Mouse (Mus musculus) layer of hippocampus, postnatal 25 days (tissue): ENCODE results near the gene Slc12a5. TPM values are rescaled to one million over a fixed set of nuclear protein-coding genes. Genes with fewer than 3 reads are reported as not detected.
A peak's percentile ranks its signal among the peaks of the same experiment; 100 is the strongest.

Source experiments
- DNase-seq, 2 experiments: peaks; one replicate each; pipeline ENCODE4 v3.0.0; 2022; ENCODE audit warnings: mixed read lengths in 2 of 2, low spot score in 1 of 2; ENCODE audit errors: extremely low spot score in 1 of 2
- total RNA-seq, 2 experiments: library from RNA; stranded (reverse); gene quantifications; 2 replicates each; pipeline ENCODE4 v1.2.3; 2021

Gene Slc12a5
- total RNA-seq, 2 experiments from 2014 or later, result 366 to 382 TPM

DNA sequence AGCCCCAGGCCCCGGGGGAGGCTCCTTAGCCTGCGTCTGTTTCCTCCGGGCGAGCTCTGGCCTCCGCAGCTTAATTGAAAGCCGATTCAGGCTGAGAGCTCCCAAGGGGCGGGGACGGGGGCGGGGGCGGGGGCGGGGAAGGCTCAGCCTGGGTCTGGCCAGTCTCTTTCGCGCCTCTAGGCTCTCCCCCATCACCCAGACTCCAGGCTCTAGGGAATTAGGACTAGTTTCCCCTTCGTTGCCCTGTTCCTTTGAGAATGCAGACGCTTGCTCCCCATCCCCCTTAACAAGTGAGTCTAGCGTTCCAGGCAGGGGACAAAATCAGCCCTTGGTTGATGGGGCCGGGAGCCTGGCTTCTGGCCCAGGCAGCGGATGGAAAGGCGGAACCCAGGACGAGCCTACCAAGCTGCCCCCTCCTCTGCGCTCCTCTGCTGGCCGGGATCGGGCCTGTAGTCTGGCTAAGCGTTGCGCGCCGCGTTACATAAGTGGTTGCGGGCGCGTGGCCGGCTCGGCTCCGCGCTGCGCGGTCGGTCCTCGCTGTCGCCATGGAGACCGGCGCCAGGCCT, 10.1 kb downstream of the Slc12a5 start:
- DNase-seq, result peak; percentile 59 to 67

DNA sequence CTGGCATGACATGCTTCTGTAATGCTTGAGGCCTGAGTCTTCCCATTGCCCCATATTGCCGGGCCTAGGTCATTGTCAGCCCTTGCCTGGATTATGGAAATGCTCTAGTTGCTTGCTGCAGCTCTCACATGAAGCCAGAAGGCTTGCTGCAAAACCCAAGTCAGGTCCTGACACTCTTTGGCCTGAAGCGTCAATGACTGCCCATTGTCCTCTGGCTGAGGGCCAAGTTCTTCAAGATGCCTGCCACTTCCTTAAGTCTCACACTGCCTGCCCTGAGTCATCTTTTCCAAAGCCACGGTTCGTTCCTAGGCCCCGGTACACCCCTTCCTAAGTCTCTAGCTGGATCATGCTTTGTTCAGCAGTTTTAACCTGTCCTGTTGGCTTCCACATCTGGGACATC, 12.0 kb downstream of the Slc12a5 start:
- no peak for DNase-seq

DNA sequence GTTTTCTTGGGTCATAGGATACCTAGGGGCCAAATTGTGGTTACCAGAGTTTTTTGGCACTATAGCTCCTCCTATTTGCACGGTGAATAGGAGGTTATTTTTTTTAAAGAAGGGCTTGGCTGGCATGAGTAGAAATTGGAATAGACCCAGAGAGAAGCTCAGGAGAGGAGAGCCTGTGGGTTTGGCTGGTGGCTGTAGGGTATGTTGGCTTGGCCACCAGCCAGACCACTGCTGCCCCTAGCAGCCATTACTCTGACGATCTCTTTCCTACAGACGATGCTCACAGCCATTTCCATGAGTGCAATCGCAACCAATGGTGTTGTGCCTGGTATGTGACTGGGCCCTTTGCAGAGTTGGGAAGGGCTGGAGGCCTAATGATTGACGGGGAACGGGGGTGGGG, 15.0 kb downstream of the Slc12a5 start:
- DNase-seq, result no peak

DNA sequence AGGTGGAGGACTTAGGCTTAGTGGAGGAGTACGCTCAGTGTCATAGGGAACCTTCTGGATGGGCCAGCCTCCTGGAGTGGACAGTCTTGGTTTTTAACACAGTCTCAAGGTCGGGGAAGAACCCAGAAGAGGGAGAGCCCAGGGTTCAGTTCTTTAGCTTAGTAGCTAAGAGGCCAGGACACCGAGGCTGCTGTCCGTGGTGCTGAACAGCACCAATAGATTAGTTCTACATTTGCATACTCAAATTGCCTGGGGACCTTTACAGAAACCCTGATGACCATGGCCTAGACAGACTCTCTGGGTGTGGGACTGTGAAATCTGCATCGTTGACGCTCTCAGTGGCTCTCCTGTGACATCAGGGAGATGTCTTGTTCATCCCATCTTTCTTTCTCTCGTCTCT, 19.1 kb downstream of the Slc12a5 start:
- DNase-seq, result no peak

DNA sequence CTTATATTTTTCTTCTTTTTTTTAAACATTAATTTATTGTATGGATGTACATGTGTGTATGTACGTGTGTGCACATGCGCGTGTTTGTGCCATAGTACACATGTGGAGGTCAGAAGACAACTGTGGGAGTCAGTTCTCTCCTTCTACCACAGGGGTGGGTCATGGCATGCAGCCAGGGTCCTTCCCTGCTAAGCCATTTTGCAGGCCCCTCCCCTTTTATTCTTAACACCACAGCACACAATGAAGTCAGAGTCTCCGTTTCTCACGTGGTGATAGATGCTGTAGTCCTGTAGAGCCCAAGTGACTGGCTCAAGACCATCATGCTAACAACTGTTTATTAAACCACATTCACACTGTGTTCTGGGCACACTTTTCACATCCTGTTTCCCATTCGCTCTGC, 25.4 kb downstream of the Slc12a5 start:
- DNase-seq, result no peak

DNA sequence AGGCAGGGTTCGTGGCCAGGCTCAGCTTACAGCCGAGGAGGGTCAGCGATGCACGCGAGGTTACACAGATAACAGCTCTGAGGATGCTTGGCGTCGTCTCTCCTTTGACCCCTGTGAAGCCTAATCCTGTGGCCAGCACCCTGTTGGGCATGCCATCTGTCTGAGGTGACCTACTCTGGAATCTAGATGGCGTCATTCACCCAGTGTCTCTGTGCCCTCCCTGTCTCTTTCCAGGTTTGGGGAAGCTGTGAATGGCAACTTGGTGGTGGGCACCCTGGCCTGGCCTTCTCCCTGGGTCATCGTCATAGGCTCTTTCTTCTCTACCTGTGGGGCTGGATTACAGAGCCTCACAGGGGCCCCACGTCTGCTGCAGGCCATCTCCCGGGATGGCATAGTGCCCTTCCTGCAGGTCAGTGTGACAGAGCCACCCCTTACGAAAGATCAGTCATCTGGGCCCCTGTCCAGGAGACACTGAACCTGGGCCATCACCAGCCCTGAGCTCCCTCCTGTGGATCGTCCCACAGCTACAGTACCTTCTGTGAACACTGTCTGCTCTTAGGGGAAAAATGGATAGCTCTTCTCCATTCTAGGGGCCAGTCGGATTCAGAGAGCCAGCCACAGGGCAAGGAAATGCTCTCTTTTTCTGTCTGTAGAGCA, 25.9 kb downstream of the Slc12a5 start:
- no peak for DNase-seq

DNA sequence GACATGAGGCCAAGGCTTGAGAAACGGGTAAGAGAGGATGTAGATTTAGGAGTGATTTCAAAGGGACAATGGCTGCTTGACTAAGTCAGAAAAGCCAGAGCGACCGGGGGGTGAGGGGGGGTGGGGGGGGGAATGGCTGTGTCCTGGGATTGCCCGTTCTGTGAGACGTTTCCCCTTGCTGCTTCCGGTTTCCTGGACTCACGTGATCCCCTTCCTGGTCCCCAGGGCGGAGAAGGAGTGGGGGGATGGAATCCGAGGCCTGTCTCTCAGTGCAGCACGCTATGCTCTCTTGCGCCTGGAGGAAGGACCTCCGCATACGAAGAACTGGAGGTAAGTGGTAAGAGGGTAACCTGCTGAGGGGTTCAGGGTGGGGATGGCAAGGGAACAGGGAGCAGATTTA, 28.2 kb downstream of the Slc12a5 start:
- DNase-seq, result no peak

DNA sequence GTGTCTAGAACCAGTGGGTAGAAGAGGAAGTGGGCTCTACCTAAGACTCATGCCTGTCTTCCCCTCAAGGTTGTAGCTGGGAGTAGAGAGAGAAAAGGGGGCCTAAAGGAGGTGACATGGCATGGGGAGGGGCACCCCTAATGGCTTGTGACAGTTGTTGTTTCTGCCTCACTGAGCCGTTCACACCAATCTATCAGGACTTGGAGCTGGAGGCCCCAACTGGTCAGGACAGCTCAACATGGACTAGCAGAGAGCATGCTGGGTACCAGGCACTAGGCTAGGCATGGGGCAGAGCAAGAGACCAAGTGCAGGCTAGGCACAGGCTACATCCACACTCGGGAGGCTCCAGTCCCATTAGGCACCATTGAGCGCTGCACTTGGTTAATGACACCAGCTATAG, 30.5 kb downstream of the Slc12a5 start:
- DNase-seq, result no peak

DNA sequence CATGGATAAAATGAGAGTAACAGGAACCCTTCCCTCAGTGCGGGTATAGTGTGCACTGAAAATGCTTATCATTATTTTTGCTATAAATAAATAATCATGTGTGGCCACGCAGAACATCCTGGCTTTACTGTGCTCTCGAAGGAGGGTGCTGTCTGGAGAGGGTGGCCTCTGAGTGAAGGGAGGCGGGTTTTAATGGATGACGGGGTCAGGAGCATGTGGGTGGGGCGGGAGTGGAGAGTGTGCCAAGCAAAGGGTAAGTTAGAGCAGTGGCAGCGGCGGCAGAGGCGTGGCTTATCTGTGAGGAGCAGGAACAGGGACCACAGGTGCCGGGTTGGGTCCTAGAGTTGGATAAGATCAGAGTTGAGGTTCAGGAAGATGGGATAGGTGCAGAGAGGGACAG, 31.2 kb downstream of the Slc12a5 start:
- DNase-seq, result no peak

DNA sequence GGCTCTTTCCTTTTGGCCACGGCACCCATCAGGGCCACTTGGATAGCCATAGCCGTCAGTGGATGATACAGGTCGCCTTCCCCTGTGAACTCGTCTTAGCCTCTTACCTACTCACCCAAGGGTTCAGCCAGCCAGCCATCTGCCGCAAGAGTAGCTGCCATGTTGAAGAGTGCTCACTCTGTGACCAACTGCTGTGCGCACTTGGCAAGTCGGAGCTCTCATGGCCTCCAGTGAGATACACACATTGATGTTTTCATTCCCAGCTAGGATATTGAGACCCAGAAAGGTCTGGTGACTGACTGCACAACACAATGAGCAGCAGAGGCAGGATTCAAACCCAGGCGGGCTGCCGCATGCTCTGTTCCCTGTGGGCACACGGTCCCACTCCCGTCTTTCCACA, 33.6 kb downstream of the Slc12a5 start:
- DNase-seq, result no peak

DNA sequence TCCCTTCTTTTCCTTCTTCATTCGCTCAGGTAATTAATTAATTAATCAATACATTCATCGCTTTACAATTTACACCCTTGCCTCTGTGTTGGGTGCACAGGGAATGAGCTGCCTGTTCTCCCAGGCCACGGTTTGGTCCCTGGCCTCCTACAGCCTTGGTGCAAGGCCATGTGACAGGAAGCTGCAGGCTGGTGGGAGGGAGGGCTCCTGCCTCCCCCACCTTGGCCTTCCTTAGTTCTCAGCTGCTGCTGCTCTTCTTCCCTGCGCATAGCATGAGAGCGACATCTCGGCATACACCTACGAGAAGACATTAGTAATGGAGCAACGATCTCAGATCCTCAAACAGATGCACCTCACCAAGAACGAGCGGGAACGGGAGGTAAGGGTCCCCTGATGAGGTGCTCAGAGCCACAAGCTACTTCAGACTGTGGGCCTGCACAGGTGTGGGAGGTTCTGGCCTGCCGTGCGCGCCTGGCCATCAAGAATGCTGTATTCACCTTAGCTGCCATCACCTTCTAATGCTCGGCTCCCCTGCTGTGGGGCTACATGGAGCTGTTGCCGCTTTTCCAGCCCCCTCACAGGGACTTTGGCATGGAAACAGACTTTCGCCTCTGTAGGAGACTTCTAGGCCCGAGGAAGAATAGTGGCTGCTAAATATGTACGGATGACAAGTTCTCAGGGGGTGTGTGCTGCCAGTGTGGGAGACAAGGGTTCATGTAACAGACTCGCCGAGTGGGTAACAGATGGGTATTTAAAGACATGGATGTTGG, 34.2 kb downstream of the Slc12a5 start:
- DNase-seq, result no peak

DNA sequence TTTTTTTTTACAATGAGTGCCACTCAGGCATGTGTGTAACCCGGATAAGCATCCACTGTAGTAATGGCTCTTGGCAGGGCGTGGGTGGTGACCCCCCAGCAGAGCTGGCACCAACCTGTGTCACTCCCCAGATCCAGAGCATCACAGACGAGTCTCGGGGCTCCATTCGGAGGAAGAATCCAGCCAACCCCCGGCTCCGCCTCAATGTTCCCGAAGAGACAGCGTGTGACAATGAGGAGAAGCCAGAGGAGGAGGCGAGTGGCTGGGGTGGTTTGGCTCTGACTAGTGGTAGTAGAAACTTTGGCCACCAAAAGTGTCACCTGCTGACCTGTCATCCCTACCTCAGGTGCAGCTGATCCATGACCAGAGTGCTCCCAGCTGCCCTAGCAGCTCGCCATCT, 35.4 kb downstream of the Slc12a5 start:
- DNase-seq, result no peak

DNA sequence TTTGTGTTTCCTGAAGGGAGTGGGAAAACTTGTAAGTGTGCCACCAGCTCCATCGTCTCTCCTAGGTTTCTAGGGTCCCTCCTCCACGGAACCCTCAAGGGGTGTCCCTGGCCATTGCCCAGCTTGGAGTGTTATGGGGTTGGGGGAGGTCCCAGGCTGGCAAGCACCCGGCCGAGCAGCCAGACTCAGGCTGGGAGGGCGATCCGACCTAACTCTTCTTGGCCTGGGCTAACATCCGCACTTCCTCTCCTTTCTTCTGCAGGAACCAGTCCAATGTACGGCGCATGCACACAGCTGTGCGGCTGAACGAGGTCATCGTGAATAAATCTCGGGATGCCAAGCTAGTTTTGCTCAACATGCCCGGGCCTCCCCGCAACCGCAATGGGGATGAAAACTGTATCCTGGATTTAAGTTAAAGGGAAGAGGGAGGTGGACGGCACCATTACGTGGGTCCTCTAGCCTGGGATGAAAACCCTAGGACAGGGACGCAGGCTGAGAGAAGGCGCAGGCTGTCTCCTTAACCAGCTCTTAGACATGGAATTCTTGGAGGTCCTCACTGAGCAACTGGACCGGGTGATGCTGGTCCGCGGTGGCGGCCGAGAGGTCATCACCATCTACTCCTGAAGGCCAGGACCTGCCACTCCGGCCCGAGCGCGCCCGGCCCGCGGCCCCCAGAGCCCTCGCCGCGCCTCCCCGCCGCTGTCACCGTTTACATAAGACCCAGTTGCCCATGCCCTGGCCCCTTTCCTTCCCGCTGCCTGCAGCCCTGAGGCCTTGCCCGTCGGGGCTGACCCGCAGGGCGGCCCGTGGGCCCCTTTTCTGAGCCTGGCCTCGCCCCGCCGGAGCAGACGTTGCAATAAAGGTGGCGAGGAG, 36.5 kb downstream of the Slc12a5 start:
- DNase-seq, result no peak

DNA sequence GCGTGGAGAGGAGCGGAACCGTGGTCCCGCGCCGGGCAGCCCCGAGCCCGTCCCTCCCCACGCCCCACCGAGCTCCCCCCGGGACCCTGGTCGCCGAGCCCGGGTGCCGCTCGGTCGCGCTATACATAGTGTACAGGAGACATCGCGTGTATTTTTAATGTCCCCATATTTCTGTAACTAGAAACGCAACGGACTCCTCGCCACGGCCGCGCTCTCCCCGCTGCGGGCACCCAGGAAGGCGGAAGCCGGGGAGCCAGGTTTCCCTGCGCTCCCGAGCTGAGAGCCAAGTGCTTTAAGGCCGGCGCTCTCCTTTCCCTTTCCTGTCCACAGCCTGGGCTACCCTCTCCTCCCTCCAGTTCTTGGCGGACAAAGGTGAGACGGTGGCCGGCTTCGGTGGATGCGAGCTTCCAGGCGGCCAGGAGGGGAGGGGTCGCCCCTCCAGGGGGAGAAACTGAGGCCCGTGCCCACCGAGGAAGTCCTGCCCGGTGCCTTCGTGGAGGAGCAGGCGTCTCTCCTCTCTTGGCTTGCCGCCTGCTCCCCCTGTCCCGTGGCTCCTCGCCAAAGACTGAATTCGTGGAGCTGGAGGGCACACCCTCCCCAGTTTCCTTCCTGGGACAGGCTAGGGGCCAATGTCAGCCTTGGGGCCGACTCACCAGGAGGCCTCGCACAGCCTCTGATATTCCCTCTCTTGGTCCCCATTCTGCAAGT, 37.3 kb downstream of the Slc12a5 start:
- DNase-seq, result no peak

DNA sequence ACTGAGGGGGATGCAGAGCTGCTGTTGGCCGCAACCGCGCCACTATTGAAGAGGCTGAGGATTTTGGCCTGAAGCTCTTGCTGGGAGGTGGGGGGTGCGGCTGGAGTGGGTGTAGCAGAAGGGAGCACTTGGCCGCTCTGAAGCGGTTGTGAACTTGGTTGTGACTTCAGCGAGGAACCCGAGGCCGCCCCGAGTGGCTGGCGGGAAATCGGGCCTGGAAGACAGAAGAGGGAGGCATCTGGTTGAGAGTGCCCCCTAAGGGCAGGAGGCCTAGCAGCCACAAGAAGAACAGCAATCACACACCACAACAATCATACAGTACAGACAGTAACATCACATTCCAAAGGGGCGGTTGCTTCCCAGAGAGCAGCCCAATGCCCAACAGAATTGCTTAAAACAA, 41.4 kb downstream of the Slc12a5 start:
- no peak for DNase-seq

DNA sequence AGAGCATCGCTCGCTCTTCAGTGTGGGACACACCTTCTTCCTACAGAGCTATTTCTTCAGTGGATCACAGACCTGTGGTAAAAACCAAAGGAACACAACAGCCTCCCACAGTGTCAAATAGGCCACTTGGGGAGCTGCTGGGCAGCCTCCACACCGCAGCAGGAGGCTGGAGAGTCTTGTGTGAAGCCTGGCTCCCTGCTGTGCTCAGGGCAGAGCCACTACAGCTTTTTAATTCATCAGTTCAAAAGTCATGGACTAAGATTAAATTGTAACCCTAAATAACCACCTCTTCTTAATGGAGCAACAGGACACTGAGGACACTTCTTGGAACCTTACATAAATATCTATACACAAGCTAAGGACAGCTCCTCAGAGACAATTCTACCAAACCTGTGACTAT, 42.5 kb downstream of the Slc12a5 start:
- no peak for DNase-seq

DNA sequence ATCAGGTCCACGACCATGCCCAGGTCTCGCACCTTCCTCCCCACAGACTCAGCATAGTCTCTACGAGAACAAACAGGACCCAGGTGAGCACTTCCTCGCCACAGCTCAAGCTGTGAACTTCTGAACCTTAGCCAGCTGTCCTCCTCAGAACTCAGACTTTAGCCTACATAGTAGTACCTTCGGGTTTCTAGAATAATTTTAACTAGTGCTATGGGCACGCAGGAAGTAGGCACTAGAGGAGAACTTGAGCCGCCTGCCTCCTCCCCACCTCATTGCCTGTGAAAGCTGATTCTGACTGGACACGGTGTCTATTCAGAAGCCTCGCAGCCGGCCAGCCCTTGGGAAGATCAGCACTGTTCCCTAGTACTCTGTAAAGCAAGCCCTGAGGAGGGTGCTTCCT, 43.6 kb downstream of the Slc12a5 start:
- no peak for DNase-seq

DNA sequence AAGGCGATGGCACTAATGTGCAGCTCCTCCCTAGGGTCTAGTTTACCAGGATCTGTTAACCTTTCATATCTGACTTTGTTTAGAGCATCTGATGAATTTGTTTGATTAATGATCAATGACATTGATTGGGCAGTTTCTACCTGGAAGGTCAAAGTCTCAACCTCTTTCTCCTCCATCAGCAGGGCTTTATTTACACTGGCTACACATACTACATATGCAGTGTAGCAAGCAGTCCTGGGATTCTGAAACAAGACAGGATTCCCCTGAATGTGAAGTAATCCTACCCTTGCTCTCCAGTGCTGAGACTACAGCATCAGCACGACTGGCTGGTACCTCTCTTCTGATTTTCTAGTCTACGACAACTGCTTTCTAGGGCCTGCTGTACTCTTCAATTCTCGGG, 46.2 kb downstream of the Slc12a5 start:
- DNase-seq, result no peak

DNA sequence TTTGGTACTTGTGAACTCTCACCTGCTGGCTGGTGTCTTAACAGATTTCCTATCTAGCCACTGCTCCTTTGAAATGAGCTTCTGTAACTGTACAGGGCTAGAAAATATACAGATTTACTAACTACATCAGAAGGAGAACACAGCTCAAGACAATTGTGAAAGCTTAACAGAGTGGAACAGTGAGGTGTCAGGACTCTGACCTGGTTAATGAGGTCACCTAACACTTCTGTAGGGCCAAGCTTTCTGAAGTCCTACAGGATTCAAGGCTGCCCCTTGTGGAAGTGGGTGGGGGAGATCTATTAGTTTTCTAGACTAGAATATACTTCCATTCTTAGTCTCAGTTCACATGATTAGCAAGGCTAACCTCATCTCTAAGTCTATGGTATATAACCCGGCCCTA, 47.4 kb downstream of the Slc12a5 start:
- no peak for DNase-seq

DNA sequence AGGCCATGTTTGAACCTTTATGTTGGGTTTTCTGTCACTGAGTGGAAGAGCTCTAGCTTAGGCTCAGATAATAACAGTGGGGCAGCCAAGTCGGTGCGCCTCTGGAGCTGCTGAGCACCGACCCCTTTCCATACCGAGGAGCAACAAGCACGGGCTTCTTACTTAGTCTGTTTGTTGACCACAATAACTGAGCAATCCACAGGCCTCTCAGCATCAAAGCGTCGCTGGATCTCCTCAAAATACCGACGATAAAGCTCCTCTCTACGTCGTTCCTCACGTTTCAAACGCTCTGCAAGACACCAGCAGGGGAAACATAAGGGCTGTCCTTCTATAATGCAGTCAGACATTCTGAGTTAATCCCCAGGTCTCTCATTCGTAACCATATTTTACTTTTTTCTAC, 48.6 kb downstream of the Slc12a5 start:
- no peak for DNase-seq
